Mouse (Mus musculus) cerebellum, adult 9-11 months (tissue): Measurements from ENCODE around the gene Zdhhc14.

Experiments
- DNase-seq: peaks from one replicate; pipeline ENCODE4 v3.0.0; 2022

Gene Zdhhc14

GRCm38 (mm10) chr17:5685324-5685723, 193.0 kb downstream of the Zdhhc14 start:
- no peak for DNase-seq

DNA sequence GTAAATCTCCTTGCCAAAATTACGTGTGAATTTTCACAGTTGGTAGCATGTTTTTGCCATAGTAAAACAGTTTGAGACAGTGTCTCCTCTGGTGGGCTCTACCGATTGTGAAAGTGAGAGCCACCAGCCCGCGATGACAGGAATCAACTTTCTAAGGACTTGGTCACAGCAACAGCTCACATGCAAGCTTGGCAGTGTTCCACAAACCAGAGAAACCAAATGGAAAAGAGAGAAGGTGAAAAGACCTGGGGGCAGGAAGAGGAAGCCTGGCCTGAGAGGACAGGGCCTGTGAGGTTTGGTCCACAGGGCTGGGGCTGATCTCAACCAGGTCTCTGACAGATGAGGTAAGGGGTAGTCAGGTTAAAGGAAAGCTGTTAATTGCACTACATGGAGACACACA, 195.5 kb downstream of the Zdhhc14 start:
- no peak for DNase-seq

DNA sequence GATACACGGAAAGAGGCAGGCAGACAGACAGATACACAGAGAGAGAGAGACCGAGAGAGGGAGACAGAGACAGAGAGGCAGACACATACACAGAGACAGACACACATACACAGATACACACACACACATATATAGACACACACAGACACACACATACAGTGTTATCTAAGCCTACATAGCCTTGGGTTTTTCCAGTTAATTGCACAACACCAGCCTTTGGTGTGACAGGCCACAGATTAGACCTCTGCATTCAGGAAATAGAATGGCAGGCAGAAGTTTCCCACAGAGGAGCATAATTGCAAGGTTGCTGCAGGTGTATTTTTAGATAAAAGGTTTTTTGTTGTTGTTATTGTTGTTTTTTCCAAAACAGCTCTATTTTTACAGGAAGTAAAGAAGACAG, 195.9 kb downstream of the Zdhhc14 start:
- no peak for DNase-seq

DNA sequence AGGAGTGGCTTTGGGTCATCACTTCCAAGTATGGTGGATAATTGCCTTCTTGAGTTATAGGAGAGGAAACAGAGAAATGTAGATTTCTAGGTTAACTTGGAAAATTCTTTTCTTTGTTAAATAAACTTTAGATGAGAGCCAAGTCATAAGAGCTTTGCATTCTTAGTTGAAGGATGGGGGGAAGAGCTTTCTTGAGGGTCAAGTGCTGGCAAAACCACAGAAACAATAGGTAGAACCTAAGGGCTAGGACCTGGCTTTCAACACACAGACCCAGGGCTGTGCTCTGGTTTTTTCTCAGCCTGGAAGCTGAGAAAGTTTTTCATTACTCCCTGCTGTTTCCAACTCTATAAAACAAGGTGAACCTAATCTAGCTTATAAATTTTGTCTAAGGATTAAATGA, 196.3 kb downstream of the Zdhhc14 start:
- DNase-seq: no peak

GRCm38 (mm10) chr17:5690746-5691535, 198.6 kb downstream of the Zdhhc14 start:
- DNase-seq: no peak

DNA sequence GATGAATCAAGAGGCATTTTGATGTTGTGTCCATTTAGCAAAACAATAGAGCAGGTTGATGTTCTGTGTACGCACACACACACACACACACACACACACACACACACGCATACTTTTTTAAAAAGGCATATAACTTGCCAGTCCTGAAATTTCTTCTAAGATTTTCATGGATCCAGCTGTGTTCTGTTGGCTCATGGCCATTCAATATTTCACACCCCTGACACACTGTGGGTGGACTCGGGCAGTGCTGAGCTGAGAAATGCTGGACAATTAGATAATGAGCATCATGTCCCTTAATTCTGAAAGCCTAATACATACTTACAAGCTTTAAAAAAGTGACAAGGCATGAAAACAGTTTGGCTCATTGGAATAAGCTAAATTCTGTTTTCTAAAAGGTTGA, 200.3 kb downstream of the Zdhhc14 start:
- DNase-seq: no peak

- no peak for DNase-seq
Measured at GRCm38 (mm10) chr17:5693256-5693655, 200.9 kb downstream of the Zdhhc14 start.

DNA sequence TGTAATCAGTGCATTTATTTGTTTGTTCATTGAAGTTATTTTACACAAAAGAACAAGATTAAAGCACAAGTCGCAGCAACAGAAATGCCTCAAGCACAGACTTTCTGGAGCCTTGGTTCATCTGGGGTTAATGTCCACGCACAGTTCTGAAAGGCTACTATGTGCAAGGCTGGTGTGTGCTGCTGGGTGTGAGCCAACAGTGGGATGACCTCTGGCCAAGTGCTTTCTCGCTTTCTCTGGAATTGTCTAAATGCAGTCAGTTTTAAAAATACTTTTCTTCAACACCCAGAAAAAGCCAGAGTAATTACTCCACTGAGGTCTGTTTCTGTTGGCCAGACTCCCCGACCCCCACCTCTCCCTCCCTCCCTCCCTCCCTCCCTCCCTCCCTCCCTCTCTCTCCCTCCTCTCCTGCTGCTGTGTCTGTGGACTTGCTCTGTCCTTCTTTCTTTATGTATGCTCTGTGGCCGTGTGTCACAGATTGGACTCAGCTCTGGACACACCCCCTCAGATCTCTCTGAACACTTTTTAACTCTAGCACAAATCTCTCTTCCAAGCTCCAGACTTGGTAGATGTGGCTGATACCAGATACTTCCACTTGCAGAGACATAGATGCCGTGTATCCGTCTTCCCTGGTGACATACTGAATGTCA, 206.2 kb downstream of the Zdhhc14 start:
- no peak for DNase-seq

DNA sequence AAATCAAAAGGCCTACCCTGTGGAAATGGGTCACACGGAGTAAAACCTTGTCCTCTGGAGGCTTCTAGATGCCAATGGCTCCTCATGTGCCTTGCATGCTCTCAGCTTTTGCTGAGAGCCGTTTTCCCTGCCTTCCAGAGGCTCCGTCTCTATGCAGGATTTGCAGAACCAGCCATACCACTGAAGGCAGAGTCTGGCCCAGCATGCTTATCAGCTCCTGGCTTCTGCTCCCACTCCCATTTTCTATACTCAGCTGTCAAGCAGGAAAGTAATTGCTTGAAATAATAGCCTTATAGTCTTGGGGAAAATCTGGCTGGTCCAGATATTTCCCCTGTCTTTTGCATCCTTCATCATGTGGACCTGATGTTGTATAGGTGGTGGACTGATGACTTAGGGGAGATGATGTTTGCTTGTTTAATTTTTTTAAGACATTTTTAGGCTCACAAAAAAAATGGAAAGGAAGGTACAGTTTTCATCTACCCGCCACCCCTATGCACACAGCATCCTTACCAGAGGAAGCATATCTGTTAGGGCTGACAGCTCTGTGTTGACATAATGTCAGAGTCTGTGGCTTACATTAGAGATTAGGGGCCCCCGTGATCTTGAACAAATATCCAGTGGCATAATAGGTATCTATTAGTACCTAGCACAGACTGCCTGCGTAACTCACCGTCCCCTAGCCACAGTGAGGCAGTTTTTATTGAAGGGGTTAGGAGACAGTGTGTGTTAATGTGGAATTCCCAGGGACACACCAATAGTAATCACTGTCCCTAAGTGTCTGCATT, 218.2 kb downstream of the Zdhhc14 start:
- DNase-seq: no peak

DNA sequence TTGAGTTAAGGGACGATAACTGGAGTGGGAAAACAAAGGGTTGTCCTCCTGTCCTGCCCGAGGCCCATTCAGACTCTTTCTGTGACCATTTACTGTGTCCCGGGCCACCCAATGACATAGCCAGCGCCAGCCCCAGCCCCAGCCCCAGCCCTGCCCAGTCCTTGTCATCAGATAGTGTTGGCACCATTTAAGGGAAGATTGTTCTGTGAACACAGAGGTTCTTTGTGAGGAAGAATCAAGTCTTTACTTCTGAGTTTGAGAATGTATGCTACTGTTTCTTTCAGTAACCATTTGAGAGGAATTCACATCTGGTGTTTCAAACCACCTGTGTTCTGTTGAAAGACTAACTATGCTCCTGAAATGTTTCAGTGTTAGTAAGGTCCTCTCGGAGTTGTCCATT, 219.5 kb downstream of the Zdhhc14 start:
- DNase-seq: no peak

DNA sequence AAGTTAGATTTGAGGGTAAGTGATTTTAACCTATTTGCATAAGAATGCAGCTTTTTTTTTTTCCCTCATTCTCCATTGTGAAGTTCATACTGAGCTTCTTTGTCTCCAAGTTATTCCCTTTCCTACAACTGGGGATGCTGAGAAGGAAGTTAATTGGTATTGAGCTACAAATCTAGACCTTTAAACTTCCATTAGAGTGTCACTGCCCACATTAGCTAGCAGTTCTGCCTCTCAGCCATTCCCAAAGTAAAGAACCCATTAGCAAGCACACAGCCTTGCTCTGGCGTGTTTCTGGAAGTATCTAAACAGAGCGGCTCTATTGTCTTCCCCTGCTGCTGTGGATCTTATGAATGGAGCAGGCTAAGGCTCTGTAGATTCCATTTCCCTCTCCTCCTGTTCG, 220.8 kb downstream of the Zdhhc14 start:
- no peak for DNase-seq

DNA sequence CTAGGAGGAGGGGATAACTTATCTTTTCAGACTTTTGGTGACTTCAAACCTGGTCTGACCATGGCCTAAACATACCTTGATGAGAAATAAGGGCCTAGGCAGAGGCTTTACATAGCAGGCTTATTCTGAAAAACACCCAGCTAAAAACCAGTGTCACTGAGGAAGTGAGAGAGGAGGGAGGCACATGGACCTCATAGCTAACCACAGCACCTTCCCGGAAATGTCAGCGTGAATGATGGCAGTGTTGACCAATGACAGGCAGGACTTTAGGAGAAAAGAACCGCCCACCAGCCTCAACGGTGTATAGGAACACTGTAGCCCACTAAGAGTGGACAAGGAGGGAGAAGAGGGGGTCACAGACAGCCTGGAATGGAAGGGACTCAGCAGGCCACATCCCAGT, 224.6 kb downstream of the Zdhhc14 start:
- DNase-seq: no peak

DNA sequence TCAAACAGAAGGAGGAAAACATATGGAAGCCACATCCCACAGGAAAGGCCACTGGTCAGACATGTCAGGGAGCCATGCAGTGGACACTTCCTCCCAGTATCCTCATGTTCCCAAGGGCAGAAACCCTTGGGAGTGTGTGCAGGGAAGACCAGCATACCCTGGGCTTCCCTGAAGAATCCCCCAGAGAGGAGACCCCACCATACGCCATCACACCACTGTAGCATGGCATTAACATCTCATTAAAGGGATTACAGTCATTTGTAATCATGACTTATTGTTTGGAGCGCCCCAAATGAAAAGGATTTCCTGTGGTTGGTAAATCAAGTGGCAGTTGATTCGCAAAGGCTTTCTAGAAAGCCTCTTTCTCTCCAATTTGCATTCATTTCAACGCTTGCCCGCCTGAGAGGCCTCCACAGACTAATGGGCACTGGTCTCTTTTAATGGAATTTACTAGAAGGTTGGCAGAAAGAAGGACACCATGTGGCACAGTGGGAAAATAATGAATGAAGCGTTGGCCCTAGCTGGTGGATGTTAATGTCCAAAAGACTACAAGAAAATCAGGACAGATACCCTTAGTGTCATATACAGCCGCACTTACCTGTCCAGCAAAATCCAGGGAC, 226.5 kb downstream of the Zdhhc14 start:
- DNase-seq: no peak

- DNase-seq: no peak
Measured at GRCm38 (mm10) chr17:5722802-5723201, 230.4 kb downstream of the Zdhhc14 start.

DNA sequence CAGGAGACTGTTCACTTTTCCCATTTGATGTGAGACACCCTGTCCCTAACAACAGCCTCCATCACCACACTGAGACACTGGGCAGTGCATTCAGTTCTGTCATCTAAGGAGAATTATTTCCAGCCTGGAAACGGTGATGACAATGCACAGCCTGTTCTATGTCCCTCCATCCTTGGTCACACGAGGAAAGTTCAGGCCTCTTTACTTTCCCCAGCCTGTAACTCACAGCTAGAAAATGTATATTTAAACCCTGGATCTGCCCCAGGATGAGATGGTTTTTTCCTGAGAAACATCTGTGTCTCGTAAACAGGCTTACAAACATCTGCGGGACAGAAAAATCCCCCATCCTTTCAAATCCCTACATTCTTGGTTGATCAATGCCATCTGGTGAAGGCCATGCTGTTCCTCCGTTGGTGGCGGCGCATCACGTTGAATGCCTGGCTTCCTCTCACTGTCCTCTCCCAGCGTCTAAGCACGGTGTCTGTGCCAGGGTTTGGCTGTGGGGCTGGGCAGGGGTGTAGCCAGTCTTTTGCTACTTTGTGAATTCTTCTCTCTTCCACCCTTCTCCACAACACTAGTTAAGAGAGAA, 231.3 kb downstream of the Zdhhc14 start:
- DNase-seq: no peak

DNA sequence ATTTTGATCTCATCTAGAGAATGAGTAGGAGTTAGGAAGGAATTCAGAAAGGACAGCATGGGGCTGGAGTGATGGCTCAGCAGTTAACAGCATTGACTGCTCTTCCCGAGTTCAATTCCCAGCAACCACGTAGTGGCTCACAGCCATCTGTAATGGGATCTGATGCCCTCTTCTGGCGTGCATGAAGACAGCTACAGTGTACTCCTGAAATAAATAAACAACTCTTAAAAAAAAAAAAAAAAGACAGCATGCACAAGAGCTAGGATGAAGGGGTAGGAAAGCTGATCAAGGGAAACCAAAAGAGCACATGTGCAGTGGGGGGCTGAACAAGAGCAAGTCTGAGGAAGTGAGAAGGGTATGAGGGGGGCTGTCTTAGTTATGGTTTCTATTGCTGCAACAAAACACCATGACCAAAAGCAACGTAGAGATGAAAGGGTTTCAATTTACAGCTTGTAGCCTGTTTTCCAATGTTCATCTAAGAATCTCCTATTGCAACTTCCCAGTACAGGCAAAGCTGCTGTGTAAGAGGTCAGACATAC, 237.3 kb downstream of the Zdhhc14 start:
- no peak for DNase-seq

- no peak for DNase-seq
Measured at GRCm38 (mm10) chr17:5730538-5730937, 238.2 kb downstream of the Zdhhc14 start.

DNA sequence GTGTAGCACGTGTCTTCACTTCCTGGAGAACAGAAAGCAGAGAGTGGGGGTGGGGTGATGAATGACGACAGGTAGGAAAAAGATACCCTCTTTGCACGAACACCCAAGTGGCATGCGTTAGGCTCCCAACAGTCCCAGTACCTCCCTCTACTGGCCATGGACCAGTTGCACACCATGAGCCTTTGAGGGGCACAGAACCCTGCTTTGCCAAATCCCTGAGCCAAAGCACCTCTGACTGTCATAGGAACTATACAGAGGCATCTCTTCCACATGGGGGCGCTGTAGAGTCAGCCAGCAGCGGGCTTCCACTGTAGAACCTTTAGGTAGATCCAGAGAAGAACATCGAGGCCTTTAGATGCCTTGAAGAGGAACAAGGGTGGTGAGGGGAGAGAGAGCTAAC, 241.0 kb downstream of the Zdhhc14 start:
- DNase-seq: peak; percentile 62

DNA sequence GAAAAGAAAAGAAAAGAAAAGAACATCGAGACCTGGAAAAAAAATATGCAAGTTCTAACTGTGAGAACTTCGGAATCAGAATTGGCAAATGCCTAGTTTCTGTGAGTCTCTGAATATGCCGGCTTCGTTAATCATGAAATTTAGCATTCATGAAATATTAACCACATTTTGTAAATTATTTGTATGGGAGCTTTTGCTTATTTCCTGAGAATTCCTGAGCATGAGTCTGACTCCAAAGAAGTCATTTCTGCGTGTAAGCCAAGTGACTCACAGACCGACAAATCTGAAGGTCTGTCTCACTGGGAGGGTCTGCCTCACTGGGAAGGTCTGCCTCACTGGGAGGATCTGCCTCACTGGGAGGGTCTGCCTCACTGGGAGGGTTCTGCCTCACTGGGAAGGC, 248.7 kb downstream of the Zdhhc14 start:
- no peak for DNase-seq

DNA sequence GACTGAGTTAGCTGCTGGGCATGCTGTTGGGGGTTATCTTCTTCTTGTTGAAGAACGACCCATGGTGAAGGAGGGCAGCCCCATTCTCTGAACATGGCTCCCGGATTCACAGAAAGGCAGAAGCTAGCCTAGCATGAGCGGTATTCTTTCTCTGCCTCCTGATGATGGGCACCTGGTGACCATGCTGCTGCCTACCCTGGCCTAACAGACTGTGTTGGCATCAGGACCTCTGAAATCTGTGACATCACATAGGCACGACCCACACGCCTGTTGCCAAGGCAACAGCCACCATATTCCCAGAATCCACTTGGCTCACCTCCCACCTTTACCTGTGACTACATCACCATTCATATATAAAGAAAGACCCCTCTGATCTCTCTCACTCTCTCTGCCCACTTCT, 251.7 kb downstream of the Zdhhc14 start:
- DNase-seq: no peak

DNA sequence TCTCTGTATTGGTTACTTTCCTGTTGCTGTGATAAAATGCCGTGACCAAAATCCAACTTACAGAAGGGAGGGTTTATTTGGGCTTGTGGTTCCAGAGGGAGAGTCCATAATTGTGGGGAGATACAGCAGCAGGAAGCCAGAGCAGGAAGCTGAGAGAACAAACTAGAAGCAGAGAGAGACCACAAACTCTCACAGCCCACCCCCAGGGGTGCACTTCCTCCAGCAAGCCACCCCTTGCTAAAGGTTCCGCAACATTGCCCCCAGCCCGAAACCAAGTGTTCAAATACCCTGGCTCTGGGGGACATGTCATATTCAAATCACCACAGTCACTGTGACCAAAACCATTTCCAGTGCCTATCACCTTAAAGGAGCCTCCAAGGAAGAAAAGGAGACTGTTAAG, 254.0 kb downstream of the Zdhhc14 start:
- no peak for DNase-seq
